Mouse (Mus musculus) E14TG2a.4 (cell line): ENCODE data around the gene Isl2.

Experiments
- CTCF ChIP-seq: conservative IDR thresholded peaks from 2 replicates; pipeline ENCODE4 v1.5.1; 2014; ENCODE audit warnings: low read length
- NANOG ChIP-seq: IDR thresholded peaks from 2 replicates; pipeline ENCODE4 v1.6.1; 2014; ENCODE audit warnings: borderline replicate concordance, low read length, mixed read lengths
- POU5F1 ChIP-seq: IDR thresholded peaks from 2 replicates; pipeline ENCODE4 v1.6.1; 2014; ENCODE audit warnings: low read length, borderline replicate concordance

DNA sequence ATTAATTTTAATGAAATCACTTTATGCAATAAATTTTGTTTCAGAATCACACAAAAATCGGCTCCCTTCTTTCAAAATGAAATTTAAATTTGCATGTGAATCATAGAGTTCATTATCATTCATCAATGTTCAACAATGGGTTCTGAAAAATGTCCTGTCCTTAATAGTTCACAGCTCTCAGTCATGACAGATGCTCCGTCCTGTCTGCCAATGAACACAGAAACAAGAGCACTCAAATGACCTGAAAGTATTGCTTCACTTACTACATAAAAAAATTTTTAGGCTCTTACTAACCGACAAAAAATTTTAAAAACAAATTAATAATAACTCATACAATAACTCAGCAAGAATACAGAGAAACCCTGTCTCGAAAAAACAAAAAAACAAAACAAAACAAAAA is 29.8 kb upstream of the Isl2 start:
- TF ChIP-seq CTCF (no peak), NANOG (no peak), POU5F1 (no peak)
